Mouse (Mus musculus) E14TG2a.4 (cell line): ENCODE results near the gene Clca4b.
A peak's percentile ranks its signal among the peaks of the same experiment; 100 is the strongest.
"Not testable (repeated sequence)": the region's sequence is repeated elsewhere in the genome, so short reads cannot be mapped to it uniquely, and the experiment has no call there.

Source experiments
- H3K27me3 ChIP-seq: 2 replicates; pipeline ENCODE4 v1.6.1; 2014; ENCODE audit warnings: low read length, control low read depth; ENCODE audit not compliant: insufficient read depth
- H3K36me3 ChIP-seq: 2 replicates; pipeline ENCODE4 v1.6.1; 2014; ENCODE audit warnings: low read length, control low read depth; ENCODE audit not compliant: insufficient read depth
- H3K4me1 ChIP-seq: replicated peaks from 2 replicates; pipeline ENCODE4 v1.6.1; 2014; ENCODE audit warnings: low read depth, low read length, control low read depth
- H3K4me3 ChIP-seq: replicated peaks from 2 replicates; pipeline ENCODE4 v1.5.1; 2014; ENCODE audit warnings: mild to moderate bottlenecking, low read length
- H3K9me3 ChIP-seq: 2 replicates; pipeline ENCODE4 v1.6.1; 2014; ENCODE audit warnings: low read length, control low read depth
- CTCF ChIP-seq: conservative IDR thresholded peaks from 2 replicates; pipeline ENCODE4 v1.5.1; 2014; ENCODE audit warnings: low read length
- NANOG ChIP-seq: IDR thresholded peaks from 2 replicates; pipeline ENCODE4 v1.6.1; 2014; ENCODE audit warnings: borderline replicate concordance, low read length, mixed read lengths
- POU5F1 ChIP-seq: IDR thresholded peaks from 2 replicates; pipeline ENCODE4 v1.6.1; 2014; ENCODE audit warnings: low read length, borderline replicate concordance

Gene Clca4b

GRCm38 (mm10) chr3:144947376-144947775 is 15.0 kb upstream of the Clca4b start:
- H3K36me3 ChIP-seq, H3K27me3 ChIP-seq, H3K4me3 ChIP-seq: not testable (repeated sequence)
- Histone ChIP-seq H3K4me1 (peaks cover 17% of the 10 kb centered on the region), H3K9me3 (peaks cover 13% of the 10 kb centered on the region)
- peak; percentile 18; the same call in 1 of the 2 replicates for TF ChIP-seq NANOG

- not testable (repeated sequence) for H3K4me3 ChIP-seq, H3K4me1 ChIP-seq, H3K27me3 ChIP-seq, H3K36me3 ChIP-seq
- peaks cover 14% of the 10 kb centered on the region for H3K9me3 ChIP-seq
Measured at GRCm38 (mm10) chr3:144933625-144934024, 1.3 kb upstream of the Clca4b start.

GRCm38 (mm10) chr3:144933011-144933491 is 722 bp upstream of the Clca4b start:
- H3K4me3 ChIP-seq: no peak overlapping the region
- peaks cover 14% of the 10 kb centered on the region for H3K9me3 ChIP-seq
- H3K27me3 ChIP-seq: no peaks in the 10 kb centered on the region
- TF ChIP-seq POU5F1 (no peak), CTCF (no peak), NANOG (no peak)
- no peaks in the 10 kb centered on the region for H3K36me3 ChIP-seq
- 0 out of 2 replicates have a peak, but pooled peaks cover 4% of the 10 kb centered on the region for H3K4me1 ChIP-seq

GRCm38 (mm10) chr3:144914014-144914413 is 18.3 kb downstream of the Clca4b start:
- no peaks in the 10 kb centered on the region for H3K36me3 ChIP-seq
- no peak overlapping the region for H3K4me3 ChIP-seq
- H3K9me3 ChIP-seq: no peaks in the 10 kb centered on the region
- no peaks in the 10 kb centered on the region for H3K4me1 ChIP-seq
- TF ChIP-seq POU5F1 (no peak), NANOG (no peak), CTCF (no peak)
- no peaks in the 10 kb centered on the region for H3K27me3 ChIP-seq

GRCm38 (mm10) chr3:144897042-144897678 is 35.2 kb downstream of the Clca4b start:
- H3K36me3 ChIP-seq: no peaks in the 10 kb centered on the region
- no peak overlapping the region for H3K4me3 ChIP-seq
- H3K9me3 ChIP-seq: peaks cover 16% of the 10 kb centered on the region; the same call in 1 of the 2 replicates
- TF ChIP-seq POU5F1 (no peak), CTCF (no peak), NANOG (no peak)
- no peaks in the 10 kb centered on the region for H3K27me3 ChIP-seq
- H3K4me1 ChIP-seq: peaks cover 10% of the 10 kb centered on the region; the same call in 1 of the 2 replicates

GRCm38 (mm10) chr3:144890246-144890758 is 42.0 kb downstream of the Clca4b start:
- H3K36me3 ChIP-seq: no peaks in the 10 kb centered on the region
- H3K9me3 ChIP-seq: peaks cover 9% of the 10 kb centered on the region; the same call in 1 of the 2 replicates
- H3K4me1 ChIP-seq: no peaks in the 10 kb centered on the region
- no peaks in the 10 kb centered on the region for H3K27me3 ChIP-seq
- no peak for TF ChIP-seq NANOG
- TF ChIP-seq CTCF: no peak
- no peak for TF ChIP-seq POU5F1
- H3K4me3 ChIP-seq: no peak overlapping the region

GRCm38 (mm10) chr3:144886957-144887356 is 45.4 kb downstream of the Clca4b start:
- Histone ChIP-seq H3K4me3 (no peak overlapping the region), H3K9me3 (peaks cover 5% of the 10 kb centered on the region; the same call in 1 of the 2 replicates), H3K27me3 (no peaks in the 10 kb centered on the region), H3K36me3 (no peaks in the 10 kb centered on the region), H3K4me1 (no peaks in the 10 kb centered on the region)
- TF ChIP-seq POU5F1 (no peak), CTCF (no peak), NANOG (no peak)

GRCm38 (mm10) chr3:144872012-144872411 is 60.3 kb downstream of the Clca4b start:
- H3K27me3 ChIP-seq, H3K9me3 ChIP-seq, H3K36me3 ChIP-seq, H3K4me1 ChIP-seq, H3K4me3 ChIP-seq: not testable (repeated sequence)
